Mouse (Mus musculus): ENCODE measurements around the gene Elf1. TPM values are rescaled to one million over a fixed set of nuclear protein-coding genes. Genes with fewer than 3 reads are reported as not detected.

Elf1 gene
- total RNA-seq, 2 experiments from 2014 or later: 5.4 to 6.1 TPM

GRCm38 (mm10) chr14:79549343-79549742 lies 68.3 kb downstream of the Elf1 start:
- intact Hi-C loops (cut with DNase I): no loop called here
- no peak for DNase-seq

GRCm38 (mm10) chr14:79551929-79552328 lies 70.9 kb downstream of the Elf1 start:
- intact Hi-C loops (cut with DNase I): no loop called here
- no peak for DNase-seq

GRCm38 (mm10) chr14:79552854-79553253 lies 71.9 kb downstream of the Elf1 start:
- no peak for DNase-seq
- intact Hi-C loops (cut with DNase I): no loop called here

- no peak for DNase-seq
- intact Hi-C loops (cut with DNase I): no loop called here
Observed at GRCm38 (mm10) chr14:79557796-79558195, 76.8 kb downstream of the Elf1 start.

GRCm38 (mm10) chr14:79562745-79563144 lies 81.8 kb downstream of the Elf1 start:
- DNase-seq: peak; percentile 29
- intact Hi-C loops (cut with DNase I): no loop called here

- no peak for DNase-seq
- intact Hi-C loops (cut with DNase I): no loop called here
Observed at GRCm38 (mm10) chr14:79564784-79565183, 83.8 kb downstream of the Elf1 start.

GRCm38 (mm10) chr14:79573482-79574191 lies 92.6 kb downstream of the Elf1 start:
- intact Hi-C loops (cut with DNase I): no loop called here
- no peak for DNase-seq

GRCm38 (mm10) chr14:79574361-79574760 lies 93.4 kb downstream of the Elf1 start:
- intact Hi-C loops (cut with DNase I): no loop called here
- DNase-seq: no peak

GRCm38 (mm10) chr14:79583526-79584245 lies 102.7 kb downstream of the Elf1 start:
- DNase-seq: no peak
- intact Hi-C loops (cut with DNase I): no loop called here

GRCm38 (mm10) chr14:79586499-79587138 lies 105.6 kb downstream of the Elf1 start:
- no peak for DNase-seq
- intact Hi-C loops (cut with DNase I): loop anchor here (5.0 kb wide), 1 partner anchor 104 kb away; the partner anchor contains the start of genes Elf1 and Wbp4

GRCm38 (mm10) chr14:79587139-79587851 lies 106.3 kb downstream of the Elf1 start, which contains the start of gene Sugt1:
TSS of gene Sugt1 (plus strand) at chr14:79587691.
- peak; percentile 96 for DNase-seq
- intact Hi-C loops (cut with DNase I): loop anchor here (5.0 kb wide), 1 partner anchor 105 kb away; the partner anchor contains the start of genes Elf1 and Wbp4

- intact Hi-C loops (cut with DNase I): loop anchor here (5.0 kb wide), 1 partner anchor 106 kb away; the partner anchor contains the start of genes Elf1 and Wbp4
- no peak for DNase-seq
Observed at GRCm38 (mm10) chr14:79587852-79588229, 106.8 kb downstream of the Elf1 start.

- peak; percentile 6 for DNase-seq
- intact Hi-C loops (cut with DNase I): loop anchor here (5.0 kb wide), 1 partner anchor 106 kb away; the partner anchor contains the start of genes Elf1 and Wbp4
Observed at GRCm38 (mm10) chr14:79588534-79588951, 107.5 kb downstream of the Elf1 start.

- DNase-seq: no peak
- intact Hi-C loops (cut with DNase I): loop anchor here (5.0 kb wide), 1 partner anchor 107 kb away; the partner anchor contains the start of genes Elf1 and Wbp4
Observed at GRCm38 (mm10) chr14:79589401-79589800, 108.4 kb downstream of the Elf1 start.

- intact Hi-C loops (cut with DNase I): no loop called here
- no peak for DNase-seq
Observed at GRCm38 (mm10) chr14:79590916-79591315, 109.9 kb downstream of the Elf1 start.

- no peak for DNase-seq
- intact Hi-C loops (cut with DNase I): no loop called here
Observed at GRCm38 (mm10) chr14:79591611-79592010, 110.6 kb downstream of the Elf1 start.

- intact Hi-C loops (cut with DNase I): no loop called here
- no peak for DNase-seq
Observed at GRCm38 (mm10) chr14:79594069-79594468, 113.1 kb downstream of the Elf1 start.

GRCm38 (mm10) chr14:79596602-79597001 lies 115.6 kb downstream of the Elf1 start:
- no peak for DNase-seq
- intact Hi-C loops (cut with DNase I): no loop called here

GRCm38 (mm10) chr14:79605881-79606280 lies 124.9 kb downstream of the Elf1 start:
- no peak for DNase-seq
- intact Hi-C loops (cut with DNase I): no loop called here

GRCm38 (mm10) chr14:79606392-79606791 lies 125.4 kb downstream of the Elf1 start:
- no peak for DNase-seq
- intact Hi-C loops (cut with DNase I): no loop called here

GRCm38 (mm10) chr14:79606867-79607266 lies 125.9 kb downstream of the Elf1 start:
- no peak for DNase-seq
- intact Hi-C loops (cut with DNase I): no loop called here

Data from left cerebral cortex, postnatal 4 days (tissue).